Mouse (Mus musculus) small intestine, adult 2 months (tissue): Measurements from ENCODE around the gene Trim40.

Experiments
- CTCF ChIP-seq: fragments of 200-500 bp; IDR thresholded peaks from 2 replicates; pipeline ENCODE4 v1.5.1; 2012; ENCODE audit warnings: low read depth, mild to moderate bottlenecking, control low read depth, inconsistent platforms, low read length, moderate library complexity, mixed read lengths; ENCODE audit not compliant: insufficient replicate concordance, insufficient read length; ENCODE audit errors: extremely low read depth
- POLR2A ChIP-seq: fragments of 200-500 bp; IDR thresholded peaks from 2 replicates; pipeline ENCODE4 v1.6.1; 2012; ENCODE audit warnings: low read depth, mild to moderate bottlenecking, control low read depth, inconsistent platforms, low read length, moderate library complexity

DNA sequence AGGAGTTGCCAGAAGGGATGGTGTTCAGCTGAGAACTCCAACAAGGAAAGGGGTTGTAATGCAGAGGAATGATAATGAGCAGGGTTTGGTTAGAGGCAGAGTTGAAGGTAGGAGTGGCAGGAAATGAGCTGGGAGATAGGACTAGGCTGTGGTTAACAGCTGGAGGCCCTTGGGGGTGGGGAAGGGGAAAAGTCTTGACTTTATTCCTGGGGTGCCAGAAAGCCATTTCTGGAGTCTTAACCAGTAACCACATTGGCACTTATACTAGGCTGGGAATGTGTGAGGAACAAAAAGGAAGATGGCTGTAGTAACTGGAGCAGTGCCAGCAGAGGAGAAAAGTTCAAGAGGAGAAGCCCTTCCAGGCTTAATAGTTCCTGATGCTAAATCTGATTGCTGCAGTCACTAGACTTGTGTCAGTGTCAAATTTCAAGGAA lies 45.6 kb downstream of the Trim40 start:
- TF ChIP-seq POLR2A: no peak
- no peak for TF ChIP-seq CTCF
